Mouse (Mus musculus) lung, embryonic 16.5 days (tissue): ENCODE data around the gene Glt1d1. TPM values are rescaled to one million over a fixed set of nuclear protein-coding genes. Genes with fewer than 3 reads are reported as not detected.

Source experiments
- ATAC-seq: fragments of 200-750 bp; cut with Nextera tagmentation; 2 replicates; pipeline ENCODE4 v1.8.0; 2017; ENCODE audit warnings: low read depth, mild to moderate bottlenecking, moderate library complexity
- H3K27ac ChIP-seq: fragments of 300-500 bp; sonication (generic); 2 replicates; pipeline ENCODE4 v1.5.1; 2014; ENCODE audit warnings: mild to moderate bottlenecking, control low read depth, low read length
- H3K27me3 ChIP-seq: fragments of 300-500 bp; sonication (generic); 2 replicates; pipeline ENCODE4 v1.6.1; 2014; ENCODE audit warnings: low read depth, low read length, mixed read lengths; ENCODE audit not compliant: control insufficient read depth, insufficient read depth
- H3K36me3 ChIP-seq: fragments of 300-500 bp; sonication (generic); 2 replicates; pipeline ENCODE4 v1.6.1; 2014; ENCODE audit warnings: low read length; ENCODE audit not compliant: control insufficient read depth, insufficient read depth
- H3K4me1 ChIP-seq: fragments of 300-500 bp; sonication (generic); replicated peaks from 2 replicates; pipeline ENCODE4 v1.6.1; 2014; ENCODE audit warnings: low read length, mixed read lengths; ENCODE audit not compliant: control insufficient read depth, insufficient read depth
- H3K4me2 ChIP-seq: fragments of 300-500 bp; sonication (generic); 2 replicates; pipeline ENCODE4 v1.6.1; 2014; ENCODE audit warnings: low read depth, low read length, control low read depth
- H3K4me3 ChIP-seq: fragments of 300-500 bp; sonication (generic); 2 replicates; pipeline ENCODE4 v1.5.1; 2014; ENCODE audit warnings: mild to moderate bottlenecking, low read length, control low read depth
- H3K9ac ChIP-seq: fragments of 300-500 bp; sonication (generic); 2 replicates; pipeline ENCODE4 v1.6.1; 2014; ENCODE audit warnings: low read length, control low read depth
- H3K9me3 ChIP-seq: fragments of 300-500 bp; sonication (generic); 2 replicates; pipeline ENCODE4 v1.6.1; 2016; ENCODE audit warnings: low read length; ENCODE audit not compliant: control insufficient read depth
- WGBS: fragments of 180-500 bp; shearing (Covaris S2); extraction: QIAGEN DNeasy Blood & Tissue Kit; methylation state at CpG from one replicate; pipeline ENCODE4 v1.1.7; 2014; 5-methylcytosine and 5-hydroxymethylcytosine counted together
- polyA plus RNA-seq: library from polyadenylated mRNA; unstranded; fragments of >200 nt; fragmentation: Nextera tagmentation; extraction: Ambion mirVana; gene quantifications from 2 replicates; pipeline ENCODE4 v1.2.1, GENCODE M21; 2015

The Glt1d1 gene
- polyA plus RNA-seq, 1 experiment from 2014 or later: 0.18 TPM

GRCm38 (mm10) chr5:127639635-127640034 lies 7.6 kb downstream of the Glt1d1 start:
- no peak for ATAC-seq
- H3K4me3 ChIP-seq: no peak overlapping the region
- H3K9ac ChIP-seq: no peak overlapping the region
- H3K36me3 ChIP-seq: no peaks in the 10 kb centered on the region
- H3K27me3 ChIP-seq: no peaks in the 10 kb centered on the region; the same call in 1 of the 2 replicates
- H3K27ac ChIP-seq: no peak overlapping the region
- H3K9me3 ChIP-seq: no peaks in the 10 kb centered on the region; the same call in 1 of the 2 replicates
- WGBS: 89% methylated on average over 13 of the region's 13 CpGs
- H3K4me1 ChIP-seq: no peaks in the 10 kb centered on the region
- no peak overlapping the region for H3K4me2 ChIP-seq

- Histone ChIP-seq H3K27ac (no peak overlapping the region), H3K4me2 (no peak overlapping the region), H3K9ac (no peak overlapping the region), H3K4me1 (no peaks in the 10 kb centered on the region), H3K27me3 (no peaks in the 10 kb centered on the region), H3K4me3 (no peak overlapping the region), H3K9me3 (no peaks in the 10 kb centered on the region; the same call in 1 of the 2 replicates), H3K36me3 (no peaks in the 10 kb centered on the region)
- no peak for ATAC-seq
- 90% methylated on average over 3 of the region's 3 CpGs for WGBS
These were observed 8.3 kb downstream of the Glt1d1 start for GRCm38 (mm10) chr5:127640359-127640758.

GRCm38 (mm10) chr5:127641185-127641958 lies 9.3 kb downstream of the Glt1d1 start:
- Histone ChIP-seq H3K27me3 (no peaks in the 10 kb centered on the region), H3K36me3 (no peaks in the 10 kb centered on the region), H3K4me2 (no peak overlapping the region), H3K4me1 (no peaks in the 10 kb centered on the region), H3K9ac (no peak overlapping the region), H3K4me3 (no peak overlapping the region), H3K27ac (no peak overlapping the region), H3K9me3 (no peaks in the 10 kb centered on the region; the same call in 1 of the 2 replicates)
- ATAC-seq: no peak
- WGBS: 88% methylated on average over 15 of the region's 15 CpGs

GRCm38 (mm10) chr5:127648046-127648445 lies 16.0 kb downstream of the Glt1d1 start:
- 64% methylated on average over 6 of the region's 6 CpGs for WGBS
- no peaks in the 10 kb centered on the region for H3K4me1 ChIP-seq
- no peaks in the 10 kb centered on the region for H3K36me3 ChIP-seq
- H3K27me3 ChIP-seq: no peaks in the 10 kb centered on the region
- H3K4me3 ChIP-seq: no peak overlapping the region
- no peak overlapping the region for H3K9ac ChIP-seq
- H3K9me3 ChIP-seq: 0 out of 2 replicates have a peak, but pooled peaks cover 2% of the 10 kb centered on the region
- H3K4me2 ChIP-seq: no peak overlapping the region
- no peak for ATAC-seq
- H3K27ac ChIP-seq: no peak overlapping the region

GRCm38 (mm10) chr5:127649077-127649476 lies 17.0 kb downstream of the Glt1d1 start:
- Histone ChIP-seq H3K4me3 (no peak overlapping the region), H3K9me3 (0 out of 2 replicates have a peak, but pooled peaks cover 2% of the 10 kb centered on the region), H3K9ac (no peak overlapping the region), H3K36me3 (no peaks in the 10 kb centered on the region), H3K4me1 (no peaks in the 10 kb centered on the region), H3K27me3 (no peaks in the 10 kb centered on the region), H3K27ac (no peak overlapping the region), H3K4me2 (no peak overlapping the region)
- ATAC-seq: no peak

- H3K27me3 ChIP-seq: no peaks in the 10 kb centered on the region
- H3K27ac ChIP-seq: no peak overlapping the region
- no peak overlapping the region for H3K4me3 ChIP-seq
- no peak overlapping the region for H3K9ac ChIP-seq
- no peaks in the 10 kb centered on the region for H3K36me3 ChIP-seq
- H3K4me2 ChIP-seq: no peak overlapping the region
- no peaks in the 10 kb centered on the region; the same call in 1 of the 2 replicates for H3K9me3 ChIP-seq
- WGBS: 73% methylated on average over 2 of the region's 2 CpGs
- H3K4me1 ChIP-seq: no peaks in the 10 kb centered on the region
- ATAC-seq: no peak
These were observed 26.2 kb downstream of the Glt1d1 start for GRCm38 (mm10) chr5:127658257-127658656.

- no peaks in the 10 kb centered on the region for H3K27me3 ChIP-seq
- H3K4me3 ChIP-seq: no peak overlapping the region
- H3K27ac ChIP-seq: no peak overlapping the region
- no peaks in the 10 kb centered on the region for H3K36me3 ChIP-seq
- no peak overlapping the region for H3K4me2 ChIP-seq
- no peaks in the 10 kb centered on the region; the same call in 1 of the 2 replicates for H3K9me3 ChIP-seq
- H3K9ac ChIP-seq: no peak overlapping the region
- no peaks in the 10 kb centered on the region for H3K4me1 ChIP-seq
- WGBS: 92% methylated on average over 3 of the region's 3 CpGs
- no peak for ATAC-seq
These were observed 27.2 kb downstream of the Glt1d1 start for GRCm38 (mm10) chr5:127659312-127659711.

- Histone ChIP-seq H3K27ac (no peak overlapping the region), H3K9ac (no peak overlapping the region), H3K9me3 (no peaks in the 10 kb centered on the region; the same call in 1 of the 2 replicates), H3K36me3 (no peaks in the 10 kb centered on the region), H3K4me1 (no peaks in the 10 kb centered on the region), H3K4me3 (no peak overlapping the region), H3K27me3 (no peaks in the 10 kb centered on the region), H3K4me2 (no peak overlapping the region)
- no peak for ATAC-seq
- 68% methylated on average over 5 of the region's 5 CpGs for WGBS
These were observed 28.2 kb downstream of the Glt1d1 start for GRCm38 (mm10) chr5:127660267-127660666.

GRCm38 (mm10) chr5:127660979-127661378 lies 28.9 kb downstream of the Glt1d1 start:
- Histone ChIP-seq H3K4me2 (no peak overlapping the region), H3K9ac (no peak overlapping the region), H3K9me3 (no peaks in the 10 kb centered on the region; the same call in 1 of the 2 replicates), H3K4me1 (no peaks in the 10 kb centered on the region), H3K4me3 (no peak overlapping the region), H3K36me3 (no peaks in the 10 kb centered on the region), H3K27me3 (no peaks in the 10 kb centered on the region), H3K27ac (no peak overlapping the region)
- 82% methylated on average over 5 of the region's 5 CpGs for WGBS
- ATAC-seq: no peak
